Mouse (Mus musculus) limb, embryonic 11.5 days (tissue): ENCODE measurements around the gene Tmprss7. TPM values are rescaled to one million over a fixed set of nuclear protein-coding genes. Genes with fewer than 3 reads are reported as not detected.

Experiments
- ATAC-seq: fragments of 200-750 bp; cut with Nextera tagmentation; 2 replicates; pipeline ENCODE4 v1.8.0; 2017; ENCODE audit warnings: low read depth; ENCODE audit not compliant: insufficient number of reproducible peaks, low FRiP score, low TSS enrichment
- DNase-seq: peaks from one replicate; pipeline ENCODE4 v3.0.0-alpha.2; 2015; ENCODE audit warnings: low spot score
- H3K27ac ChIP-seq: fragments of 300-500 bp; sonication (generic); replicated peaks from 2 replicates; pipeline ENCODE4 v1.5.1; 2014; ENCODE audit warnings: low read depth, mild to moderate bottlenecking, low read length
- H3K27me3 ChIP-seq: fragments of 300-500 bp; sonication (generic); 2 replicates; pipeline ENCODE4 v1.6.1; 2014; ENCODE audit warnings: mild to moderate bottlenecking, low read length, mixed read lengths; ENCODE audit not compliant: control insufficient read depth, insufficient read depth
- H3K36me3 ChIP-seq: fragments of 300-500 bp; sonication (generic); 2 replicates; pipeline ENCODE4 v1.6.1; 2014; ENCODE audit warnings: mild to moderate bottlenecking, low read length, moderate library complexity, mixed read lengths; ENCODE audit not compliant: control insufficient read depth, insufficient read depth
- H3K4me1 ChIP-seq: fragments of 300-500 bp; sonication (generic); 2 replicates; pipeline ENCODE4 v1.6.1; 2014; ENCODE audit warnings: low read length, mixed read lengths; ENCODE audit not compliant: control insufficient read depth, insufficient read depth
- H3K4me2 ChIP-seq: fragments of 300-500 bp; sonication (generic); 2 replicates; pipeline ENCODE4 v1.6.1; 2014; ENCODE audit warnings: low read depth, mild to moderate bottlenecking, moderate library complexity; ENCODE audit not compliant: severe bottlenecking
- H3K4me3 ChIP-seq: fragments of 300-500 bp; sonication (generic); 2 replicates; pipeline ENCODE4 v1.5.1; 2014; ENCODE audit warnings: low read depth, low read length
- H3K9ac ChIP-seq: fragments of 300-500 bp; sonication (generic); 2 replicates; pipeline ENCODE4 v1.6.1; 2014; ENCODE audit warnings: mild to moderate bottlenecking, low read length
- H3K9me3 ChIP-seq: fragments of 300-500 bp; sonication (generic); 2 replicates; pipeline ENCODE4 v1.6.1; 2016; ENCODE audit warnings: low read length; ENCODE audit not compliant: control insufficient read depth
- WGBS: fragments of 180-500 bp; shearing (Covaris S2); extraction: QIAGEN DNeasy Blood & Tissue Kit; methylation state at CpG from one replicate; pipeline ENCODE4 v1.1.7; 2014; 5-methylcytosine and 5-hydroxymethylcytosine counted together
- polyA plus RNA-seq: library from polyadenylated mRNA; unstranded; fragments of >200 nt; fragmentation: Nextera tagmentation; extraction: Ambion mirVana; gene quantifications from 2 replicates; pipeline ENCODE4 v1.2.1, GENCODE M21; 2014

The Tmprss7 gene
- polyA plus RNA-seq, 1 experiment from 2014 or later = 0.37 TPM

GRCm38 (mm10) chr16:45630347-45630960, 63.0 kb downstream of the Tmprss7 start:
- Histone ChIP-seq H3K36me3 (no peaks in the 10 kb centered on the region), H3K4me1 (no peaks in the 10 kb centered on the region), H3K27ac (no peak overlapping the region), H3K27me3 (no peaks in the 10 kb centered on the region), H3K9me3 (no peaks in the 10 kb centered on the region), H3K4me3 (no peak overlapping the region), H3K4me2 (no peak overlapping the region), H3K9ac (no peak overlapping the region)
- WGBS = 52% methylated on average over 5 of the region's 5 CpGs
- ATAC-seq (no peak), DNase-seq (peak; percentile 74)

GRCm38 (mm10) chr16:45629497-45630105, 63.9 kb downstream of the Tmprss7 start:
- Histone ChIP-seq H3K27ac (no peak overlapping the region), H3K4me3 (no peak overlapping the region), H3K27me3 (no peaks in the 10 kb centered on the region), H3K36me3 (no peaks in the 10 kb centered on the region), H3K4me2 (no peak overlapping the region), H3K9ac (no peak overlapping the region), H3K9me3 (no peaks in the 10 kb centered on the region), H3K4me1 (no peaks in the 10 kb centered on the region)
- ATAC-seq (no peak), DNase-seq (no peak)
- 79% methylated on average over 8 of the region's 8 CpGs for WGBS

GRCm38 (mm10) chr16:45625342-45625741, 68.1 kb downstream of the Tmprss7 start:
- DNase-seq = no peak
- H3K27ac ChIP-seq = no peak overlapping the region
- H3K27me3 ChIP-seq = no peaks in the 10 kb centered on the region
- H3K4me2 ChIP-seq = no peak overlapping the region
- no peaks in the 10 kb centered on the region for H3K36me3 ChIP-seq
- H3K4me1 ChIP-seq = no peaks in the 10 kb centered on the region
- 83% methylated on average over 2 of the region's 2 CpGs for WGBS
- no peak overlapping the region for H3K4me3 ChIP-seq
- no peaks in the 10 kb centered on the region for H3K9me3 ChIP-seq
- no peak overlapping the region for H3K9ac ChIP-seq
- no peak for ATAC-seq

GRCm38 (mm10) chr16:45624791-45625190, 68.7 kb downstream of the Tmprss7 start:
- H3K4me2 ChIP-seq = no peak overlapping the region
- H3K36me3 ChIP-seq = no peaks in the 10 kb centered on the region
- no peak overlapping the region for H3K27ac ChIP-seq
- no peak overlapping the region for H3K4me3 ChIP-seq
- no peak for DNase-seq
- WGBS = 91% methylated on average over 2 of the region's 2 CpGs
- no peaks in the 10 kb centered on the region for H3K9me3 ChIP-seq
- no peaks in the 10 kb centered on the region for H3K4me1 ChIP-seq
- no peak overlapping the region for H3K9ac ChIP-seq
- H3K27me3 ChIP-seq = no peaks in the 10 kb centered on the region
- no peak for ATAC-seq

- no peak for DNase-seq
- ATAC-seq = no peak
- Histone ChIP-seq H3K27ac (no peak overlapping the region), H3K4me2 (no peak overlapping the region), H3K4me1 (no peaks in the 10 kb centered on the region), H3K4me3 (no peak overlapping the region), H3K9me3 (no peaks in the 10 kb centered on the region), H3K27me3 (no peaks in the 10 kb centered on the region), H3K9ac (no peak overlapping the region), H3K36me3 (no peaks in the 10 kb centered on the region)
- WGBS = 89% methylated on average over 4 of the region's 4 CpGs
Measured at GRCm38 (mm10) chr16:45623230-45623629, 70.2 kb downstream of the Tmprss7 start.

GRCm38 (mm10) chr16:45619751-45620375, 73.6 kb downstream of the Tmprss7 start:
- H3K9ac ChIP-seq = no peak overlapping the region
- no peak for ATAC-seq
- H3K4me1 ChIP-seq = no peaks in the 10 kb centered on the region
- no peaks in the 10 kb centered on the region for H3K27me3 ChIP-seq
- H3K4me2 ChIP-seq = no peak overlapping the region
- H3K9me3 ChIP-seq = no peaks in the 10 kb centered on the region
- no peak for DNase-seq
- H3K36me3 ChIP-seq = no peaks in the 10 kb centered on the region
- H3K4me3 ChIP-seq = no peak overlapping the region
- H3K27ac ChIP-seq = no peak overlapping the region
- 80% methylated on average over 8 of the region's 8 CpGs for WGBS

- H3K36me3 ChIP-seq = no peaks in the 10 kb centered on the region
- no peaks in the 10 kb centered on the region for H3K4me1 ChIP-seq
- H3K4me3 ChIP-seq = no peak overlapping the region
- no peaks in the 10 kb centered on the region for H3K9me3 ChIP-seq
- H3K27ac ChIP-seq = no peak overlapping the region
- H3K4me2 ChIP-seq = no peak overlapping the region
- WGBS = 94% methylated on average over 1 of the region's 1 CpGs
- DNase-seq (no peak), ATAC-seq (no peak)
- no peak overlapping the region for H3K9ac ChIP-seq
- H3K27me3 ChIP-seq = no peaks in the 10 kb centered on the region
Measured at GRCm38 (mm10) chr16:45615944-45616343, 77.5 kb downstream of the Tmprss7 start.

- Histone ChIP-seq H3K4me2 (no peak overlapping the region), H3K9me3 (no peaks in the 10 kb centered on the region), H3K4me3 (no peak overlapping the region), H3K27me3 (no peaks in the 10 kb centered on the region), H3K36me3 (no peaks in the 10 kb centered on the region), H3K27ac (no peak overlapping the region), H3K4me1 (no peaks in the 10 kb centered on the region), H3K9ac (no peak overlapping the region)
- DNase-seq (no peak), ATAC-seq (no peak)
- WGBS = 76% methylated on average over 2 of the region's 2 CpGs
Measured at GRCm38 (mm10) chr16:45613247-45613646, 80.2 kb downstream of the Tmprss7 start.
